Mouse (Mus musculus) forebrain, embryonic 11.5 days (tissue): ENCODE data around the gene Yif1a. TPM values are rescaled to one million over a fixed set of nuclear protein-coding genes. Genes with fewer than 3 reads are reported as not detected.

ENCODE experiments used
- polyA plus RNA-seq: library from polyadenylated mRNA; unstranded; fragments of >200 nt; fragmentation: Nextera tagmentation; extraction: Ambion mirVana; gene quantifications from 2 replicates; pipeline ENCODE4 v1.2.1, GENCODE M21; 2014

The Yif1a gene
- polyA plus RNA-seq, 1 experiment from 2014 or later: 69.5 TPM

Other genes with a start within 250 kb of the Yif1a start
- 36.4 and 37.9 TPM in 2 replicates for gene Ccs, start 249.2 kb upstream of the Yif1a start, polyA plus RNA-seq
- gene Ccdc87, start 249.2 kb upstream of the Yif1a start, polyA plus RNA-seq: 0.11 and 0.17 TPM in 2 replicates
- gene Ctsf, start 233.4 kb upstream of the Yif1a start, polyA plus RNA-seq: 20.2 and 27.6 TPM in 2 replicates
- 1.8 and 2.2 TPM in 2 replicates for gene Actn3, start 210.6 kb upstream of the Yif1a start, polyA plus RNA-seq
- 12.3 and 15.7 TPM in 2 replicates for gene Zdhhc24, start 209.9 kb upstream of the Yif1a start, polyA plus RNA-seq
- gene Bbs1, start 181.9 kb upstream of the Yif1a start, polyA plus RNA-seq: 8.7 and 13.9 TPM in 2 replicates
- 152 and 172 TPM in 2 replicates for gene Dpp3, start 160.3 kb upstream of the Yif1a start, polyA plus RNA-seq
- gene Peli3, start 145.4 kb upstream of the Yif1a start, polyA plus RNA-seq: 2.1 and 2.5 TPM in 2 replicates
- 136 and 145 TPM in 2 replicates for gene Mrpl11, start 126.4 kb upstream of the Yif1a start, polyA plus RNA-seq
- not detected in 2 replicates for gene Npas4, start 98.2 kb upstream of the Yif1a start, polyA plus RNA-seq
- gene Slc29a2, start 64.7 kb upstream of the Yif1a start, polyA plus RNA-seq: 5.5 and 8.3 TPM in 2 replicates
- 35.2 and 40.4 TPM in 2 replicates for gene B4gat1, start 49.7 kb upstream of the Yif1a start, polyA plus RNA-seq
- 4.0 and 4.2 TPM in 2 replicates for gene AC124502.3, start 49.6 kb upstream of the Yif1a start, polyA plus RNA-seq
- 58.4 and 62.6 TPM in 2 replicates for gene Brms1, start 47.2 kb upstream of the Yif1a start, polyA plus RNA-seq
- gene Rin1, start 38.1 kb upstream of the Yif1a start, polyA plus RNA-seq: 2.0 TPM in 2 replicates
- gene Cd248, start 20.5 kb upstream of the Yif1a start, polyA plus RNA-seq: 30.7 and 32.7 TPM in 2 replicates
- 1.2 and 1.8 TPM in 2 replicates for gene Tmem151a, start 3.0 kb upstream of the Yif1a start, polyA plus RNA-seq
- 93.2 and 112 TPM in 2 replicates for gene Cnih2, start 10.0 kb downstream of the Yif1a start, polyA plus RNA-seq
- gene Rab1b, start 18.5 kb downstream of the Yif1a start, polyA plus RNA-seq: 250 and 262 TPM in 2 replicates
- gene Klc2, start 30.0 kb downstream of the Yif1a start, polyA plus RNA-seq: 35.3 and 38.5 TPM in 2 replicates
- 32.2 and 33.2 TPM in 2 replicates for gene Pacs1, start 184.6 kb downstream of the Yif1a start, polyA plus RNA-seq
- gene Sf3b2, start 206.9 kb downstream of the Yif1a start, polyA plus RNA-seq: 418 and 450 TPM in 2 replicates
- gene Gal3st3, start 209.8 kb downstream of the Yif1a start, polyA plus RNA-seq: 17.2 and 18.9 TPM in 2 replicates
- not detected in 2 replicates for gene Catsper1, start 247.2 kb downstream of the Yif1a start, polyA plus RNA-seq